Mouse (Mus musculus) limb, embryonic 14.5 days (tissue): ENCODE data around the gene Dcn. TPM values are rescaled to one million over a fixed set of nuclear protein-coding genes. Genes with fewer than 3 reads are reported as not detected.

Experiments
- ATAC-seq: fragments of 200-750 bp; cut with Nextera tagmentation; 2 replicates; pipeline ENCODE4 v1.8.0; 2017; ENCODE audit warnings: low read depth, moderate number of reproducible peaks, moderate TSS enrichment; ENCODE audit not compliant: low FRiP score
- DNase-seq: peaks from one replicate; pipeline ENCODE4 v3.0.0-alpha.2; 2015; ENCODE audit warnings: low spot score
- H3K27ac ChIP-seq: fragments of 300-500 bp; sonication (generic); replicated peaks from 2 replicates; pipeline ENCODE4 v1.5.1; 2014; ENCODE audit warnings: low read depth, mild to moderate bottlenecking, low read length, moderate library complexity, mixed read lengths
- H3K27me3 ChIP-seq: fragments of 300-500 bp; sonication (generic); 2 replicates; pipeline ENCODE4 v1.6.1; 2014; ENCODE audit warnings: low read length, mixed read lengths; ENCODE audit not compliant: control insufficient read depth, insufficient read depth
- H3K36me3 ChIP-seq: fragments of 300-500 bp; sonication (generic); 2 replicates; pipeline ENCODE4 v1.6.1; 2014; ENCODE audit warnings: mild to moderate bottlenecking, low read length, moderate library complexity, mixed read lengths; ENCODE audit not compliant: control insufficient read depth, insufficient read depth
- H3K4me1 ChIP-seq: fragments of 300-500 bp; sonication (generic); 2 replicates; pipeline ENCODE4 v1.6.1; 2014; ENCODE audit warnings: antibody characterized with exemption, low read length, mixed read lengths; ENCODE audit not compliant: control insufficient read depth, insufficient read depth
- H3K4me2 ChIP-seq: fragments of 300-500 bp; sonication (generic); replicated peaks from 2 replicates; pipeline ENCODE4 v1.6.1; 2014; ENCODE audit warnings: low read depth, mild to moderate bottlenecking, low read length, moderate library complexity; ENCODE audit not compliant: severe bottlenecking
- H3K4me3 ChIP-seq: fragments of 300-500 bp; sonication (generic); replicated peaks from 2 replicates; pipeline ENCODE4 v1.5.1; 2014; ENCODE audit warnings: low read length
- H3K9ac ChIP-seq: fragments of 300-500 bp; sonication (generic); 2 replicates; pipeline ENCODE4 v1.6.1; 2014; ENCODE audit warnings: mild to moderate bottlenecking, low read depth, low read length, moderate library complexity; ENCODE audit not compliant: severe bottlenecking
- H3K9me3 ChIP-seq: fragments of 300-500 bp; sonication (generic); 2 replicates; pipeline ENCODE4 v1.6.1; 2016; ENCODE audit warnings: low read length; ENCODE audit not compliant: control insufficient read depth
- POLR2A ChIP-seq: fragments of 200-500 bp; IDR thresholded peaks from 2 replicates; pipeline ENCODE4 v1.8.0; 2012; ENCODE audit warnings: inconsistent platforms, mild to moderate bottlenecking, moderate library complexity, borderline replicate concordance; ENCODE audit not compliant: insufficient read depth, insufficient read length; ENCODE audit errors: extremely low read depth
- WGBS: fragments of 180-500 bp; shearing (Covaris S2); extraction: QIAGEN DNeasy Blood & Tissue Kit; methylation state at CpG from one replicate; pipeline ENCODE4 v1.1.7; 2014; 5-methylcytosine and 5-hydroxymethylcytosine counted together
- polyA plus RNA-seq, 2 experiments: library from polyadenylated mRNA; depleted of rRNA in 1 of 2; stranded (reverse) in 1 of 2; unstranded in 1 of 2; fragments of >200 nt; fragmentation: Nextera tagmentation in 1 of 2; extraction: Ambion mirVana in 1 of 2; gene quantifications; 2 replicates each; pipeline versions ENCODE4 v1.2.1 to v1.2.3; 2012 to 2014

Gene Dcn
- polyA plus RNA-seq, 2 experiments = 512 to 758 TPM

DNA sequence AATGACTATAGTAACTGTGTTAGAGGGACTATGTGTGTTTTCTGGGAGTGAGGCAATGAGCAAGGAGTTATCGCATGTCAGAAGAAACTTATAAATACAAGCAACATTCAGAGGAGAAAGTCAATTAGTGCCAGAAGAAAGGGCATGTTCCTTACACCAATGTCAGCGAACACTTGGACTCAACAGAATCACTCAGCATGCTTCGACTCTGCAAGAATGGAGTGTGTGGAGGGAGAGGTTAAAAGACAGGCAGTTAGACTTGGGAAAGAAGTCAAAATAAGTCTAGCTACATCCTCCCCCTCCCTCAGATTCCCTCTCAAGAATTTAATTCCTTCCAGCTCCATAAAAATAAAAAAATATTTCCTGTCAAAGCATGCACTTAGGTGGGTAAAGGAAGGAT is 1.1 kb upstream of the Dcn start:
- Histone ChIP-seq H3K4me2 (no peak overlapping the region), H3K36me3 (no peaks in the 10 kb centered on the region), H3K27ac (peak overlapping the region; percentile 71), H3K4me1 (peaks cover 19% of the 10 kb centered on the region), H3K4me3 (no peak overlapping the region), H3K9ac (no peak overlapping the region), H3K9me3 (no peaks in the 10 kb centered on the region), H3K27me3 (no peaks in the 10 kb centered on the region)
- 50% methylated on average over 3 of the region's 3 CpGs for WGBS
- no peak for TF ChIP-seq POLR2A
- ATAC-seq = no peak; the same call in 1 of the 2 replicates
- peak; percentile 39 for DNase-seq

DNA sequence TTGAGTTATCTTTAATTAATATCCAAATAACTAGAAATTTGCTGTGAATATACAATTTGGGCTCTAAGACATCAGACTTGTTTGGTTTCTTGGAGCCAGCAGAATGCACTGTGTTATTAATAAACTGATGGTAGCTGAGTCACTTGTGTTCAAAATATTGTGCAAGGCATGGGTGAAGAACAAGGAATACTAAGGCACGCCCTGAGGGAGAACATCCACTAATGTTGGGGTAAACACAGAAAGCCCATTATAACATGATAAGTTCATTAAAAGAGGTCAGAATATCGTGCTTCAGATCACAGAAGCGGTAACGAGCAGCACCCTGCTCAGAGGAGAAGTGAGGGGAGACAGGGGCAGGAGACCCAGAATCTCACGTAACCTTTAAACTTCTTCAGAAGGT is 2.7 kb downstream of the Dcn start:
- ATAC-seq (no peak), DNase-seq (no peak)
- TF ChIP-seq POLR2A = no peak
- Histone ChIP-seq H3K4me1 (peaks cover 19% of the 10 kb centered on the region), H3K4me2 (no peak overlapping the region; the same call in 1 of the 2 replicates), H3K9ac (no peak overlapping the region), H3K27me3 (no peaks in the 10 kb centered on the region), H3K4me3 (no peak overlapping the region), H3K27ac (no peak overlapping the region), H3K36me3 (no peaks in the 10 kb centered on the region), H3K9me3 (no peaks in the 10 kb centered on the region)
- WGBS = 77% methylated on average over 5 of the region's 5 CpGs

DNA sequence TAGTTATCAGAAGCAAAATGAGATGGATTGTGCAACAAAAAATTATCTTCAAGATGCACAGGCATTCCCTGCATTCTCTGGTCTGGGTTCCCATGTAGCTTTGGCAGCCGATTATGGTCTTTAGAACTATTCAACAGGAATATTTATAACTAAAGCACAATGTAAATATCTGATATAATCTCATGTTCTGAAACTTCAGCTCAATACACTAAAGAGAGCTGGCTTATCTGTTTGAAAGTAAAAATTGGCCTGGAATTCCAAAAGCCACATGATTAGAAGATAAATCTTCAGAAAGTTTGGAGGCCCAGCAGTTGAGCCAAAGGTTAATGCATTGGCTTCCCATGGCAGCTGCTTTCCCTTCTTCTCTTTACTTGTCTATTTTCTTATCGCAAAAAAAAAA is 4.6 kb downstream of the Dcn start:
- H3K4me1 ChIP-seq = peaks cover 7% of the 10 kb centered on the region
- H3K4me2 ChIP-seq = no peak overlapping the region
- H3K4me3 ChIP-seq = no peak overlapping the region
- WGBS = 79% methylated on average over 2 of the region's 2 CpGs
- H3K9me3 ChIP-seq = no peaks in the 10 kb centered on the region
- no peak overlapping the region for H3K9ac ChIP-seq
- no peak for DNase-seq
- no peak for ATAC-seq
- no peaks in the 10 kb centered on the region for H3K27me3 ChIP-seq
- H3K36me3 ChIP-seq = no peaks in the 10 kb centered on the region
- no peak for TF ChIP-seq POLR2A
- no peak overlapping the region for H3K27ac ChIP-seq

DNA sequence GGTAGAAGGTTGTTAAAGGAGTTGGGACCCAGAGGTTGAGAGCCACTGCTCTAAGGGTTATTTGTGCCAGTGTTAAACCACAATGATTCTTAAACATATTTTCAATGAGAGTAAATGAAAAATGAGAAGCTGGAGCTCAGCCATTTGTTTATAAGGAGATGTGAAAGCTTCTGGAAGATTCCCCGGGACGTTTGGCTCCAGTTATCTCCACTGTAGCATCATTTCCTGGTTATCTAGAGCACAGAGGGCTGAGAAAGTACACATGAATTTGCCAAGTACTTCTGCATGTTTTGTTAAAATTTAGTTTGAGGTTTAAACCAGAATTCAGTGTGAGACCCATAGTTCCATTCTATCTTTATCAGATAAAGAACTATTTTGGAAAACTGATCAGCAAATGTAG is 5.7 kb downstream of the Dcn start:
- H3K4me3 ChIP-seq = no peak overlapping the region
- no peaks in the 10 kb centered on the region for H3K4me1 ChIP-seq
- TF ChIP-seq POLR2A = no peak
- no peaks in the 10 kb centered on the region for H3K27me3 ChIP-seq
- no peak overlapping the region for H3K4me2 ChIP-seq
- DNase-seq (no peak), ATAC-seq (no peak)
- WGBS = 80% methylated on average over 2 of the region's 2 CpGs
- H3K36me3 ChIP-seq = no peaks in the 10 kb centered on the region
- no peak overlapping the region for H3K27ac ChIP-seq
- H3K9ac ChIP-seq = no peak overlapping the region
- no peaks in the 10 kb centered on the region for H3K9me3 ChIP-seq

DNA sequence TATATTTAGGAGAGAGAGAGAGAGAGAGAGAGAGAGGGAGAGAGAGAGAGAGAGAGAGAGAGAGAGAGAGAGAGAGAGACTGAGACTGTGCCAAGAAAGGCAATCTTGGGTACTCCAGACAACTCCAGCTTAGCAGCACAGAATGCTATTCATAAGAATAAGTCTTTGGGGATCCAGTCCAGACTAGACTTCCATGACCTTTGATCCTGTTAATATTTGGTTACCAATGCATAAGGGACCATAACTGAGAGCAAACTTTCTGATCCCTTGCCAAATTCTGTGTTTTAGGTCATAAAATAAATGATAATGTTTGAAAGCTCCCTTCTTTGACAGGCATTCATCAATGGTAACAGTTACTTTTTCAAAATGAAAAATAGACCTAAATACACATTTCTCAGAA is 6.7 kb downstream of the Dcn start:
- no peak for DNase-seq
- no peak for ATAC-seq
- TF ChIP-seq POLR2A = no peak
- H3K27ac ChIP-seq = no peak overlapping the region
- no peaks in the 10 kb centered on the region for H3K27me3 ChIP-seq
- H3K9me3 ChIP-seq = no peaks in the 10 kb centered on the region
- H3K9ac ChIP-seq = no peak overlapping the region
- H3K36me3 ChIP-seq = no peaks in the 10 kb centered on the region
- H3K4me3 ChIP-seq = no peak overlapping the region
- H3K4me1 ChIP-seq = no peaks in the 10 kb centered on the region
- H3K4me2 ChIP-seq = no peak overlapping the region
